Mouse (Mus musculus): ENCODE results near the gene Zmynd8. TPM values are rescaled to one million over a fixed set of nuclear protein-coding genes. Genes with fewer than 3 reads are reported as not detected.
A peak's percentile ranks its signal among the peaks of the same experiment; 100 is the strongest.

The Zmynd8 gene
- polyA plus RNA-seq, 1 experiment from 2014 or later: 28.6 TPM

DNA sequence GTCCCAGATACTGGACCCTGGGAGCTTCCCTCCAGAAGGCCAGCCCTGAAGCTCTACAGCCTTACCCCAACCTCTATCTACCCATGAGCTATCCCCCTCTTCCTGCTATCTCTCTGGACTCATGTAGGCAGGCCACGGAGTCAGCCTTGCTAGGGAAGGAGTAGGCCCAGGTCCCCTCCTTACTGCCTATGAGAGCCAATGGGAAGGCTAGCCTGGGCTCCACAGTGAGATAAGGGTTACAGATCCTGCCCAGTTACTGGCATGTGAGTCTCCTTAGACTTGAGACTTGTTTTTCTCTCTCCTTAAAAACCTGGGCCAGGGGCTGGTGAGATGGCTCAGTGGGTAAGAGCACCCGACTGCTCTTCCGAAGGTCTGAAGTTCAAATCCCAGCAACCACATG lies 5.6 kb downstream of the Zmynd8 start:
- 94% methylated on average over 3 of the region's 3 CpGs for WGBS
- Histone ChIP-seq H3K9me3 (ENCODE audit: control insufficient read depth, low read length) (no peaks in the 10 kb centered on the region), H3K4me2 (ENCODE audit: low read depth, low read length) (no peak overlapping the region), H3K4me1 (ENCODE audit: control insufficient read depth, insufficient read depth, low read length) (peaks cover 6% of the 10 kb centered on the region), H3K9ac (ENCODE audit: low read depth, low read length) (no peak overlapping the region), H3K27ac (replicated peaks; ENCODE audit: low read depth, low read length) (no peak overlapping the region), H3K36me3 (ENCODE audit: control insufficient read depth, insufficient read depth, low read length) (no peaks in the 10 kb centered on the region), H3K27me3 (replicated peaks; ENCODE audit: control insufficient read depth, insufficient read depth, low read length) (no peaks in the 10 kb centered on the region), H3K4me3 (ENCODE audit: low read depth, low read length) (no peak overlapping the region)
- ATAC-seq (ENCODE audit: low read depth): no peak
- no peak for DNase-seq (ENCODE audit: low spot score)

DNA sequence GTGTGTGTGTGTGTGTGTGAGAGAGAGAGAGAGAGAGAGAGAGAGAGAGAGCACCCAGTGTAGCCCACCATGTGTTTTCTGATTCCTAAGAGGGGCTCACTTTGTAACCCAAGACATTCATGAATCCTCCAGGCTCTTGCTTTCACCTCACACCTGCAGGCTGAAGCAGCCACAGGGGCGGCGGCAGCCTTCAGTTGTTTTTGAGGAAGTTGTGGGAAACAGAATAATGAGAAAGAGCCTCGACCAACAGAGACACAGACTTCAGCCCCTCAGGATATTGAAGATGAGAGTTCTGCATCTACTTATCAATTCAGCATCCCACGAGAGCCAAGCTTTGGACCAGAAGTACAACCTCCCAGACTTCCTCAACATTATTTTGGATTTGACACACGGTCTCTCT lies 6.2 kb downstream of the Zmynd8 start:
- Histone ChIP-seq H3K4me3 (ENCODE audit: low read depth, low read length) (no peak overlapping the region), H3K4me1 (ENCODE audit: control insufficient read depth, insufficient read depth, low read length) (peaks cover 12% of the 10 kb centered on the region), H3K4me2 (ENCODE audit: low read depth, low read length) (no peak overlapping the region), H3K27me3 (replicated peaks; ENCODE audit: control insufficient read depth, insufficient read depth, low read length) (no peaks in the 10 kb centered on the region), H3K36me3 (ENCODE audit: control insufficient read depth, insufficient read depth, low read length) (no peaks in the 10 kb centered on the region), H3K27ac (replicated peaks; ENCODE audit: low read depth, low read length) (no peak overlapping the region), H3K9ac (ENCODE audit: low read depth, low read length) (no peak overlapping the region), H3K9me3 (ENCODE audit: control insufficient read depth, low read length) (no peaks in the 10 kb centered on the region)
- no peak for ATAC-seq (ENCODE audit: low read depth)
- no peak for DNase-seq (ENCODE audit: low spot score)
- 48% methylated on average over 5 of the region's 5 CpGs for WGBS

DNA sequence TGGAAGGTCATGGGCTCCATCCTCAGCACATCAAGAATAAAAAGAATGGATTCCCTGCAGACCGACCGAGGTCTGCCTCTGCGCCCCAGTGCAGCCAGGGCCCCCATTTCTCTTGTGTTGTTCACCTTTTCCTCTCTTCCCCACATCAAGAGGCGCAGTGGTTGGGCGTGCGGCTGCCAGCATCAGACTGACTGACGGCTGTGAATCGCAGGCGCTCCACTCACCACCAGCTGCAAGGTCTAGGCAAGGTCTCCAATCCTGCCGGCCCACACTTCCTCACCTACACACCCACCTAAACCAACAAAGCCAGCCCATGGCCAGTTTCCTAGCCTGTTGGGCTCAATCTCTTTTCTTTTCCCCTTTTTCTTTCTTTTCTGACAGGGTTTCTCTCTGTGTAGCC lies 8.4 kb downstream of the Zmynd8 start:
- ATAC-seq (ENCODE audit: low read depth) (no peak), DNase-seq (ENCODE audit: low spot score) (no peak)
- Histone ChIP-seq H3K4me2 (ENCODE audit: low read depth, low read length) (no peak overlapping the region), H3K27ac (replicated peaks; ENCODE audit: low read depth, low read length) (no peak overlapping the region), H3K4me3 (ENCODE audit: low read depth, low read length) (no peak overlapping the region), H3K9me3 (ENCODE audit: control insufficient read depth, low read length) (no peaks in the 10 kb centered on the region), H3K27me3 (replicated peaks; ENCODE audit: control insufficient read depth, insufficient read depth, low read length) (no peaks in the 10 kb centered on the region), H3K9ac (ENCODE audit: low read depth, low read length) (no peak overlapping the region), H3K4me1 (ENCODE audit: control insufficient read depth, insufficient read depth, low read length) (peaks cover 34% of the 10 kb centered on the region), H3K36me3 (ENCODE audit: control insufficient read depth, insufficient read depth, low read length) (no peaks in the 10 kb centered on the region)
- WGBS: 77% methylated on average over 10 of the region's 10 CpGs

DNA sequence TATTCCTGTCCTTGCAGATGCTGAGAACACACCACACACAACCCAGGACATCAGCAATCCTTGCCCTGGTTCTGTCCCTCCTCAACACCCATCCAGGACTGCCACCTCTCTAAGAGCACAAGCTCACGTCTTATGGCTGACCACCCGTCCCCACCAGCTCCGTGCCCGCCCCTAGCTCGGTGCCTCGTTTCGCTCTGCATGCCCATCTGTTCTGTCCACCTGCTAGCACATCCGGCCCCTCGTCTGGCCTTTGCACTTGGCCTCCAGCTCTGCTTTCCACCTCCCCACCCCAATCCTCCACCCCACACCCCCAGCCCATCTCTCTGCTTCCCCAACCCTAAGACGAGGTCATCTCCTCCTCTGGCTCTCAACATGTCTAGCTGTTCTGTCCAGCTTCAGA lies 8.9 kb downstream of the Zmynd8 start:
- Histone ChIP-seq H3K36me3 (ENCODE audit: control insufficient read depth, insufficient read depth, low read length) (no peaks in the 10 kb centered on the region), H3K4me1 (ENCODE audit: control insufficient read depth, insufficient read depth, low read length) (peaks cover 39% of the 10 kb centered on the region), H3K27ac (replicated peaks; ENCODE audit: low read depth, low read length) (peak overlapping the region; percentile 99; the same call in 1 of the 2 replicates), H3K27me3 (replicated peaks; ENCODE audit: control insufficient read depth, insufficient read depth, low read length) (no peaks in the 10 kb centered on the region), H3K4me2 (ENCODE audit: low read depth, low read length) (no peak overlapping the region), H3K4me3 (ENCODE audit: low read depth, low read length) (no peak overlapping the region), H3K9ac (ENCODE audit: low read depth, low read length) (no peak overlapping the region), H3K9me3 (ENCODE audit: control insufficient read depth, low read length) (no peaks in the 10 kb centered on the region)
- no peak for ATAC-seq (ENCODE audit: low read depth)
- no peak for DNase-seq (ENCODE audit: low spot score)
- 83% methylated on average over 10 of the region's 10 CpGs for WGBS

DNA sequence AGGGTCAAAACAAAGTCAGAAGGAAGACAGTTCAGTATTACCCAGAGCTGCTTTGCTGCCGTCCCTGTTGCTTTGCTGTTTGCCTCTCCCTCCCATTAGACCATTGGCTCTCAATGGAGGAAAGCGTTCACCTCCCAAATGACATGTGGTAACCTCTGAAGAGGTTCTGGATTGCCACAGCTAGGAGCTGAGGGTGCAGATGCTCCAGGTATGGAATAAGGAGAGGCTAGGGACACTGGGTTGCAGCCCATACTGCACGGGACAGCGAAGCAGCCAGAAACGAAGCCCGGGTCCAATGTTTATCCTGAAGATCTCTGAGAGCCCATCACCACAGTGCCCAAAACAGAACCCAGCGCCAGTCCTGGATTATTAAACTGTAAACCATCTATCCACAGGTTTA lies 9.6 kb downstream of the Zmynd8 start:
- no peaks in the 10 kb centered on the region for H3K36me3 ChIP-seq (ENCODE audit: control insufficient read depth, insufficient read depth, low read length)
- H3K4me2 ChIP-seq (ENCODE audit: low read depth, low read length): no peak overlapping the region
- H3K27ac ChIP-seq (replicated peaks; ENCODE audit: low read depth, low read length): peak overlapping the region; percentile 99
- no peaks in the 10 kb centered on the region for H3K27me3 ChIP-seq (replicated peaks; ENCODE audit: control insufficient read depth, insufficient read depth, low read length)
- H3K4me3 ChIP-seq (ENCODE audit: low read depth, low read length): no peak overlapping the region
- peaks cover 44% of the 10 kb centered on the region for H3K4me1 ChIP-seq (ENCODE audit: control insufficient read depth, insufficient read depth, low read length)
- no peak for DNase-seq (ENCODE audit: low spot score)
- WGBS: 66% methylated on average over 7 of the region's 7 CpGs
- H3K9ac ChIP-seq (ENCODE audit: low read depth, low read length): no peak overlapping the region
- H3K9me3 ChIP-seq (ENCODE audit: control insufficient read depth, low read length): no peaks in the 10 kb centered on the region
- ATAC-seq (ENCODE audit: low read depth): no peak

DNA sequence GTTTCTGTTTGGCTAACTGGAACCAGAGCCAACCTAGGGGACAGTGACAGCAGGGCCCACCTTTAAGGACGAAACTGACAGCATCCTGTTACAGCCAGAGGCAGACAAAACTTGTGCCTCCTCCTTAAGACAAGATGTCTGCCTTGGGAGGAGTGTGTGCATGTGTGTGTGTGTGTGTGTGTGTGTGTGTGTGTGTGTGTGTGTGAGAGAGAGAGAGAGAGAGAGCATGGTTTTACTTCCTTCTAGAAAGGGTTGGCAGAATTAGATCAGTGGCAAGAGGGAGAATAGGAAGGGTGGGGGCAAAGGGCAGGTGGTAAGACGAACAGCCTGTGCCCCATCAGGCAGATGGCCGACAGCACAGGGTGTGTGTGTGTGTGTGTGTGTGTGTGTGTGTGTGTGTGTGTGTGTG lies 10.0 kb downstream of the Zmynd8 start:
- Histone ChIP-seq H3K27ac (replicated peaks; ENCODE audit: low read depth, low read length) (peak overlapping the region; percentile 99), H3K9ac (ENCODE audit: low read depth, low read length) (peak overlapping the region; percentile 43; the same call in 1 of the 2 replicates)
- ATAC-seq (ENCODE audit: low read depth): no peak

GRCm38 (mm10) chr2:165888396-165888795 lies 10.4 kb downstream of the Zmynd8 start:
- peak overlapping the region; percentile 43 for H3K9ac ChIP-seq (ENCODE audit: low read depth, low read length)
- WGBS: 13% methylated on average over 13 of the region's 13 CpGs
- H3K27me3 ChIP-seq (replicated peaks; ENCODE audit: control insufficient read depth, insufficient read depth, low read length): no peaks in the 10 kb centered on the region
- peak; percentile 64 for ATAC-seq (ENCODE audit: low read depth)
- H3K4me1 ChIP-seq (ENCODE audit: control insufficient read depth, insufficient read depth, low read length): peaks cover 52% of the 10 kb centered on the region
- H3K4me3 ChIP-seq (ENCODE audit: low read depth, low read length): no peak overlapping the region
- peak overlapping the region; percentile 99 for H3K27ac ChIP-seq (replicated peaks; ENCODE audit: low read depth, low read length)
- H3K9me3 ChIP-seq (ENCODE audit: control insufficient read depth, low read length): no peaks in the 10 kb centered on the region
- no peaks in the 10 kb centered on the region for H3K36me3 ChIP-seq (ENCODE audit: control insufficient read depth, insufficient read depth, low read length)
- peak; percentile 95 for DNase-seq (ENCODE audit: low spot score)
- peak overlapping the region; percentile 10 for H3K4me2 ChIP-seq (ENCODE audit: low read depth, low read length)

More for the DNA sequence above, 10.0 kb downstream of the Zmynd8 start:
- Histone ChIP-seq H3K4me2 (ENCODE audit: low read depth, low read length) (0 out of 2 replicates have a peak overlapping the region, but pooled peaks have one; percentile 10), H3K36me3 (ENCODE audit: control insufficient read depth, insufficient read depth, low read length) (no peaks in the 10 kb centered on the region), H3K9me3 (ENCODE audit: control insufficient read depth, low read length) (no peaks in the 10 kb centered on the region), H3K27me3 (replicated peaks; ENCODE audit: control insufficient read depth, insufficient read depth, low read length) (no peaks in the 10 kb centered on the region), H3K4me3 (ENCODE audit: low read depth, low read length) (no peak overlapping the region), H3K4me1 (ENCODE audit: control insufficient read depth, insufficient read depth, low read length) (peaks cover 48% of the 10 kb centered on the region)
- 12% methylated on average over 3 of the region's 3 CpGs for WGBS
- DNase-seq (ENCODE audit: low spot score): no peak

GRCm38 (mm10) chr2:165886857-165887628 lies 11.8 kb downstream of the Zmynd8 start:
- Histone ChIP-seq H3K27me3 (replicated peaks; ENCODE audit: control insufficient read depth, insufficient read depth, low read length) (no peaks in the 10 kb centered on the region), H3K27ac (replicated peaks; ENCODE audit: low read depth, low read length) (peak overlapping the region; percentile 99), H3K36me3 (ENCODE audit: control insufficient read depth, insufficient read depth, low read length) (no peaks in the 10 kb centered on the region), H3K9ac (ENCODE audit: low read depth, low read length) (peak overlapping the region; percentile 63), H3K9me3 (ENCODE audit: control insufficient read depth, low read length) (no peaks in the 10 kb centered on the region), H3K4me3 (ENCODE audit: low read depth, low read length) (no peak overlapping the region), H3K4me1 (ENCODE audit: control insufficient read depth, insufficient read depth, low read length) (peaks cover 66% of the 10 kb centered on the region), H3K4me2 (ENCODE audit: low read depth, low read length) (no peak overlapping the region)
- 16% methylated on average over 24 of the region's 25 CpGs for WGBS
- DNase-seq (ENCODE audit: low spot score) (no peak), ATAC-seq (ENCODE audit: low read depth) (no peak)

- Histone ChIP-seq H3K4me1 (ENCODE audit: control insufficient read depth, insufficient read depth, low read length) (peaks cover 71% of the 10 kb centered on the region), H3K4me2 (ENCODE audit: low read depth, low read length) (no peak overlapping the region)
These were observed 12.3 kb downstream of the Zmynd8 start for GRCm38 (mm10) chr2:165886482-165886856.

More at GRCm38 (mm10) chr2:165886482-165886856, 12.3 kb downstream of the Zmynd8 start:
- WGBS: 16% methylated on average over 3 of the region's 3 CpGs
- Histone ChIP-seq H3K27ac (replicated peaks; ENCODE audit: low read depth, low read length) (peak overlapping the region; percentile 99), H3K9ac (ENCODE audit: low read depth, low read length) (peak overlapping the region; percentile 63), H3K27me3 (replicated peaks; ENCODE audit: control insufficient read depth, insufficient read depth, low read length) (no peaks in the 10 kb centered on the region), H3K36me3 (ENCODE audit: control insufficient read depth, insufficient read depth, low read length) (no peaks in the 10 kb centered on the region), H3K9me3 (ENCODE audit: control insufficient read depth, low read length) (no peaks in the 10 kb centered on the region), H3K4me3 (ENCODE audit: low read depth, low read length) (no peak overlapping the region)
- DNase-seq (ENCODE audit: low spot score) (no peak), ATAC-seq (ENCODE audit: low read depth) (no peak)

Data from embryonic facial prominence, embryonic 14.5 days (tissue).